Mouse (Mus musculus) kidney, postnatal 36 days (tissue): ENCODE data around the gene Efcab11.

Source experiments
- DNase-seq, 2 experiments: peaks; one replicate each; pipeline ENCODE4 v3.0.0; 2021 to 2022; ENCODE audit warnings: mixed read lengths in 2 of 2

Efcab11 gene

DNA sequence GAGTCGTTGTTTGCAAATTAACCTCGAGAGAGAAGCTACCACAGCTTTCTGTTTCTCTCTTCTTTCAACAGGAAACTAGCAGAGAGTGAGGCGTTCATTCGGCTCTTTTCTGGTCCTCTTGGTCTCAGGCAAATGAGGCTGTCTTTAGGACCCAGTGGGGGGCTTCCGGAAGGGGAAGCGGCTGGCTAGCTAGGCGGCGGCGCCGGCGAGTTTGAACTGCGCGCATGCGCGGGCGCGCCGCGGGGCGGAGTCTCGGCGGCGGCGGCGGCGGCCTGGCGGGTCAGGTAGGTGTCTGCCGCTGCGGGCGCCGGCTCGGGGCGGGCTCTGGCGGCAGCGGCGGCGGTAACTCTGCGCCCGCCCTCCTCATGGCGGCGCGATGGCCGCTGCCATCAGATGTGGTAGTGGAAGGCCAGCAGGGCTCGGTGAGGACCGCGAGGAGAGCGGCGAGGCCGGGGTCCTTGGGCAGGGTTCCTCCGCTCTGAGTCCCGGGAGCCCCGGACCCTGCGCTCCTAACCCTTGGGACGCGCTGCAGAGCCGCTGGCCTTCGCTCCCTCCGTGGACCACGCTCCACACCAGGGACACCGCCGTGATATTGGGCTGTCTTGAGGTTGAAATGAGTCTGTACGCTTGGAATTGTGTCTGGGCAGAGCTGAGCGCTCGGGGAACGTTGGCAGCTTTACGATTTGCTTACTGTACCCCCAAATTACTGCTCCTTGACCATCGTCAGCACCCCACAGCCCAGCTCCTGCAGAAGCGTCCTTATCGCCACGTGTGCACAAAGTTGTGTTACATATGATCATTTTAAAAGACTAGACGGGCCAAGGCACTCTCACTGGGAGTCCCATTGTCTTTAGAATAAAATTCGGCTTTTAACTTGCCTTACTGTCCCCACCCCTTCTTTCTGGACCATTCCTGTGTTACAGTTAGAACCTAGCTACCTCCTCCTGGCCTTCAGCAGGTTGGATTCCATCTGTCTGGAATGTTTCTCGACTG, at the start of gene Efcab11, which contains the start of gene Tdp1:
Gene Efcab11, minus strand, starts transcription at position 171 of the 993 bp plus-strand sequence.
Gene Tdp1, plus strand, starts transcription at position 249 of the 993 bp plus-strand sequence.
- DNase-seq, result peak; percentile 93 to 95

- DNase-seq, result no peak
These were observed 49.4 kb upstream of the Efcab11 start for GRCm38 (mm10) chr12:99933630-99934029.

DNA sequence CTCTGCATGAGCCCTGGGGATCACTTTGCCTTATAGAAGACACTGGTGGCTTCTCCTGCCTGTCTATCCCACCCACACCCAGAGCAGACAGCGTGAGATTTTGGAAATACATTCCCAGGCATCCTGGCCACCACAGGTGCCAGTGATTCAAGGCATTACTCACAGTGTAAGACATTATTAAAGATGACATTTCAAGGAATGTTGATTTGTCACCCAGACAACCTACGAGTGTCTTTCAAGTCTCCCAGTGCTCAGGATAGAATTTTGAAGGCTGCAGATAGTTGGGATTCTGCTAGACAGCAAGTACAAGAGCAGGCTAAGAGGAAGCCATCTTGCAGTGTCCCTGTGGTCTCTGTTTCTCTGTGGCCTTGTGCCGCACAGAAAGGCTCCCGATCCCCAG, 48.0 kb upstream of the Efcab11 start:
- no peak for DNase-seq

- DNase-seq, result no peak
These were observed 44.9 kb upstream of the Efcab11 start for GRCm38 (mm10) chr12:99929160-99929559.

DNA sequence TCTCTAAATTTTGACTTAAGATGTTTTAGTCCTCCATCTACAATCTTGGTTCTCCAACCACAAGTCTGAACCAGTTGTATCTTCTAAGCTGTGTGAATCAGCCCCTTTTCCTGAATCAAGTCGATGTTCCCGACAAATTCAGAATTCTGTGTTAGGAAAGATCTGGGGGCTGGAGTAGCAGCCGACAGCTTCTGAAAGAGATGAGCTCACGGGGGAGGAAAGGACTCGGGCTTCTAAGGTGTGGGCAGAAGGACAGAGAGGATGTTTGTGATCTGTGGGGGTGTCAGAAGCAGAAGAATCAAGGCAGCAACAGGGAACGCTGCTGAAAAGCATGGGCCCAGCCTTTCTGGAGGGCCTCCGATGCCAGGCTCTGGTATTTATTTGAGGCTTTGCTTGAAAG, 44.1 kb upstream of the Efcab11 start:
- no peak for DNase-seq

GRCm38 (mm10) chr12:99923703-99924102, 39.5 kb upstream of the Efcab11 start:
- DNase-seq, result no peak

- DNase-seq, result no peak
These were observed 38.9 kb upstream of the Efcab11 start for GRCm38 (mm10) chr12:99923131-99923606.

DNA sequence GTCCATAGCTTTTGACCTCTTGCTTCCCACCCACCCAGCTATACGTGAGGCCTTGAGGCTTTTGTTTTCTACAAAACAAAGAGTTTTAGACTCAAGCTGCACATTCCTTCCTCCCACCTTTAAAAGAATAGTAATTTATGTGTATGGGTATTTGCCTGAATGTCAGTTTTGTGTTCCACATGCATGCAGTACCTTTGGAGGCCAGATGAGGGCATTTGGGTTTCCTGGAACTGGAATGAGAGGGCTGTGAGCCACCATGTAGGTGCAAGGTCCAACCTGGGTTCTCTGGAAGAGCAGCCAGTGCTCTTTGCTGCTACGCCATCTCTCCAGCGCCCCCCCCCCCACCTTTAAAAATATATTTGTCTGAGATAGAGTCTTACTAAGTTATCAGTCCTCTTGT, 36.8 kb upstream of the Efcab11 start:
- DNase-seq, result peak in 1 of 2 experiments; percentile 60

GRCm38 (mm10) chr12:99919636-99920035, 35.4 kb upstream of the Efcab11 start:
- DNase-seq, result peak; percentile 26 to 31

- no peak for DNase-seq
These were observed 33.7 kb upstream of the Efcab11 start for GRCm38 (mm10) chr12:99917800-99918427.

DNA sequence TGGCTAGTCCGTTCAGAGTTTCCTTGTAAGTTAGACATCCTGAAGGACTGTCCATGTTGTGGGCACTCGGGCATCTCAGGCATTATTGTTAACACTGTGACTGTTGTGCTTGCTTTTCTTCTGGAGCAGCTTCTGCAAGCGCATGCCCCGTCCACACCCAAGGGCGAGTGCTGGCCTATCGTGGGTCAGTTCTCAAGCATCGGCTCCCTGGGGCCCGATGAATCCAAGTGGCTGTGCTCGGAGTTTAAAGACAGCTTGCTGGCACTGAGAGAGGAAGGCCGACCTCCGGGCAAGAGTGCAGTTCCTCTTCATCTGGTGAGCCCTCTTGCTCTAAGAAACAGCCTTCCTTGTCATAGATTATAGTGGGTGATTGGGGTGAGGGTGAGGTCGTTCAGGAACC, 27.2 kb upstream of the Efcab11 start:
- peak; percentile 34 to 63 for DNase-seq

- no peak for DNase-seq
These were observed 20.3 kb upstream of the Efcab11 start for GRCm38 (mm10) chr12:99904537-99904936.

DNA sequence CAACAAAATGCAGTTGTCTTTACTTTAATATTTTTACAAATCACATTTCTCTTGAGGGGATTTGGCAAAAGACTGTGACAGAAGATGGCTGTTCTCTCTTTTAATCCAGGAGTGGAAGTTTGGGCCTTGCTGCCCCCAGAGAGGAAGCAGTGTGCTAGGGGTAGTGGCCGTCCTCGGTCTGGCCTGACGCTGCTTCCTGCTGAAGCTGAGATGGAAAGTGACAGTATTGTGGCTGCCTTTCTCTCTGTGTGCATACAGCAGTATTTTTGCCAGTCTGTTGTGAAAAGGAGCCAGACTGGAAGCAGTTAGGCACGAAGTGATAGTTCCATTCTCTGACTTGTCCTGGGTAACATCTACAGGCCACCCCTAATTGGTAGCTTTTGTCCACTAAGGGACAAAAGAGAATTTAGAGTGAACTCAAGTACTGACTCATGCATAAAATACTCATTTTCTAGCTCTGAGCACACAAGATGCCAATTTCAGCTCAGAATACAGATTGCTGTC, 18.7 kb upstream of the Efcab11 start:
- DNase-seq, result peak; percentile 3 to 27

GRCm38 (mm10) chr12:99901973-99902866, 18.0 kb upstream of the Efcab11 start:
- DNase-seq, result peak; percentile 55 to 64

DNA sequence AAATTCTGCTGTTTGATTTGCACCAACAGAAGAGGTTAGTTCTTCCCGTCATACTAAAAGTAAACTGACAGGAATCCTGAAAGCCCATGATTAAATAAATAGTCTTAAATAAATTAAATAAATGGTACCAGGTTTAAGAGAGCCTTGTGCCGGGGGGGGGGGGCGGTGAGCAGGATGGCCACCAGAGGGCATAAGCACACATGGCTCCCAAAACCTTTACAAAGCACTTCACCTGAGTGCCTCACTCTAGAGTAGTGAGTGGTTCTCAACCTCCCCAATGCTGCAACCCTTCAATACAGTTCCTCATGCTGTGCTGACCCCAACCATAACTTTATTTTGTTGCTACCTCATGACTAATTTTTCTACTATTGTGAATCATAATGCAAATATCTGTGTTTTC, 15.8 kb upstream of the Efcab11 start:
- DNase-seq, result no peak

DNA sequence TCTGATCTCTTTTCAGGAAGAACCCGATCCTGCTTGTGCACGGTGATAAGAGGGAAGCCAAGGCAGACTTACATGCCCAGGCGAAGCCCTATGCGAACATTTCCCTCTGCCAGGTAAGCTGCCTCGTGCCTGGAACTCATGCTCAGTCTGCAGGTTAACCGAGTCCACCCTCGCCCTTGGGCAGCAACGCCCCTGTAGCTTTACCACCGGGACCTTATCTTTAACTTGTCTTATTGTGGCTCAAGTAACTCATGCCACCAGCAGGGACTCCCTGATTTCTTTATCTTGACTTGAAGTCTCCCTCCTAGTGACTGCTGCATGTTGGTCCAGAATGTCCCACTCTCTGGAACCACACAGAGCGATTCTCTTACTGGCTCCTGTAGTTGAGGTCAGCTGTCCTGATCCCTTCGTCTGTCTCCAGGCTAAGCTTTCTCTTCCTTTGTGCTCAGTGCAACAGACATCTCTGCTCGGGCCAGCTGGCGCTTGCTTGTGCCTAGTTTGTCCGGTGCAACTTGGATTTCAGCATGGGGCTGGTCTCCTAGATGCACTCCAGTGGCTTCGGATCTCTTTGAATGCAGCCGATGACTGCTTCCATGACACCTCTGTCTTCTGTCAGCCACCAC, 14.1 kb upstream of the Efcab11 start:
- DNase-seq, result peak in 1 of 2 experiments; percentile 28

DNA sequence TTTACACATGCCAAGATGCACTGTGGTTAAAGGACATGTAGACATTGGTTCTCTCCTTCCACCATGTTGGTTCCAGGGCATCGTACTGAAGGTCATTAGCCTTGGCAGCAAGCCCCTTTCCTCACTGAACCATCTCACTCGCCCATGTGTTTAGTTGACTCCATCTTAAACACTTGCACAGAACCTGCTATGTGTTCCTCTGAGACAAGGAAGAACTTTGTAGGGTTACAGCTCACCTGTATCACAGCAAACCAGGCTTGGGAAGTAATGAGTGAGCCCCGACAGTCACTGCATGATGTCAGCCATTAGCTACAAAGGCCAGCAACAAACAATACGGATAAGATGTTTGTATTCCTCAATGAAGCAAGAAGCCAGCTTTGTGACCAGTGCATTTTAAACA, 13.6 kb upstream of the Efcab11 start:
- no peak for DNase-seq

DNA sequence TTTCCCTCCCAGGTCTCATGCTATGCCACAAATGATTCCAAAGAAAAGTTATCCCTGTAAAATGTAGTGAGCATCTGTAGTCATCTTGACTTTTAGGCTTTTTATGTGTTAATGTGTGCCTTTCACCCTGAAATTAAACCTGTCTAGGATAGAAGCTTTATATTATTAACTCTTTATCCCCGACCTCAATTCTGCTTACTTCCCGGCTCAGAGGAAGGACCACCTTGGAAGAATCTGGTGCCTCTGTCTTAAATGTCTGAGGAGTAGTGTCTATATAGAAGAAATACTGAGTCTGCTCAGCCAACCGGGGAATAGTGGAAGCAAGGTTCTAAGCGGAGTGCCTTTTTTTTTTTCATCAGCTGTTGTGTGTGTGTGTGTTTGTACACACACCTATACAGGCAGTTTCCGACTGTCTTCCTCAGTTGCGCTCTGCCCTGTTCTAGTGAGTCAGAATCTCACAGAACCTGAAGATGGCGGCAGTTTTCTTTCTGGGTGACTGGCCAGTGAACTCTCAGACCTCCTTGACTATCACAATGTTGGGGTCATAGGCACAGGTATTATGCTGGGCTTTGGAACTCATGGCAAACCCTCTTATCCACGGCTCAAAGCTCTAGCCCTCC, 1.2 kb upstream of the Efcab11 start:
- DNase-seq, result no peak

GRCm38 (mm10) chr12:99883713-99884105, 530 bp downstream of the Efcab11 start:
- DNase-seq, result peak; percentile 11 to 23

GRCm38 (mm10) chr12:99883000-99883712, 1.1 kb downstream of the Efcab11 start:
- peak; percentile 91 to 93 for DNase-seq

DNA sequence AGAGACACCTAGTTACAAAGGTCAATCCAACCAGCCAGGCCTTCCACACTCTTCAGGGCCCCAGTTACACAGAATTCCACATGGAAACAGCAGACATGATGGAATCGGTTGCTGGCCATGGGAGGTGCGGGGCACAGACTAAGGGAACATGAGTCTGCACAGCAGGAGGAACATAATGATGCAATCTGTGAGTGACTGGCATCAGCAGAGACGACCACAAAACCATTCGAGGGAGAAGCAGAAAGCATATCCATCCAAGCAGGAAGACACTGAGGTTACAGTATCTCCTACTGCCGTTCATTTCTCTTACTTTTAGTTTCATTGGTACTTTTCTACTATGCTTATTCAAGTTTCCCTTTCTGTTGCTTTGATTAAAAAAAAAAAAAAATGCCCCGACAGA, 9.6 kb downstream of the Efcab11 start:
- no peak for DNase-seq
